Mouse (Mus musculus) liver, embryonic 16.5 days (tissue): ENCODE measurements around the gene Neu2. TPM values are rescaled to one million over a fixed set of nuclear protein-coding genes. Genes with fewer than 3 reads are reported as not detected.

ENCODE experiments used
- ATAC-seq: fragments of 200-750 bp; cut with Nextera tagmentation; 2 replicates; pipeline ENCODE4 v1.8.0; 2017; ENCODE audit warnings: low read depth, mild to moderate bottlenecking, moderate number of reproducible peaks, moderate library complexity
- H3K27ac ChIP-seq: fragments of 300-500 bp; sonication (generic); 2 replicates; pipeline ENCODE4 v1.5.1; 2014; ENCODE audit warnings: mild to moderate bottlenecking, low read length
- H3K27me3 ChIP-seq: fragments of 300-500 bp; sonication (generic); 2 replicates; pipeline ENCODE4 v1.6.1; 2014; ENCODE audit warnings: low read depth, low read length, mixed read lengths; ENCODE audit not compliant: control insufficient read depth, insufficient read depth
- H3K36me3 ChIP-seq: fragments of 300-500 bp; sonication (generic); 2 replicates; pipeline ENCODE4 v1.6.1; 2014; ENCODE audit warnings: mild to moderate bottlenecking; ENCODE audit not compliant: control insufficient read depth, insufficient read depth
- H3K4me1 ChIP-seq: fragments of 300-500 bp; sonication (generic); 2 replicates; pipeline ENCODE4 v1.6.1; 2014; ENCODE audit warnings: low read depth, low read length, mixed read lengths; ENCODE audit not compliant: control insufficient read depth
- H3K4me2 ChIP-seq: fragments of 300-500 bp; sonication (generic); 2 replicates; pipeline ENCODE4 v1.6.1; 2014; ENCODE audit warnings: low read depth, low read length, mixed read lengths
- H3K4me3 ChIP-seq: fragments of 300-500 bp; sonication (generic); 2 replicates; pipeline ENCODE4 v1.5.1; 2014; ENCODE audit warnings: low read depth, mild to moderate bottlenecking, low read length
- H3K9ac ChIP-seq: fragments of 300-500 bp; sonication (generic); 2 replicates; pipeline ENCODE4 v1.6.1; 2014; ENCODE audit warnings: low read depth, low read length
- H3K9me3 ChIP-seq: fragments of 300-500 bp; sonication (generic); replicated peaks from 2 replicates; pipeline ENCODE4 v1.6.1; 2016; ENCODE audit warnings: low read length; ENCODE audit not compliant: control insufficient read depth
- WGBS: fragments of 180-500 bp; shearing (Covaris S2); extraction: QIAGEN DNeasy Blood & Tissue Kit; methylation state at CpG from one replicate; pipeline ENCODE4 v1.1.7; 2014; ENCODE audit not compliant: insufficient replicate concordance; 5-methylcytosine and 5-hydroxymethylcytosine counted together
- polyA plus RNA-seq: library from polyadenylated mRNA; unstranded; fragments of >200 nt; fragmentation: Nextera tagmentation; extraction: Ambion mirVana; gene quantifications from 2 replicates; pipeline ENCODE4 v1.2.1, GENCODE M21; 2015

The Neu2 gene
- polyA plus RNA-seq, 1 experiment from 2014 or later, result 0.65 TPM

GRCm38 (mm10) chr1:87626344-87626743, 116.7 kb downstream of the Neu2 start:
- Histone ChIP-seq H3K9me3 (no peaks in the 10 kb centered on the region), H3K4me2 (peak overlapping the region; percentile 30), H3K4me1 (peaks cover 84% of the 10 kb centered on the region), H3K9ac (peak overlapping the region; percentile 18; the same call in 1 of the 2 replicates), H3K36me3 (no peaks in the 10 kb centered on the region), H3K4me3 (no peak overlapping the region), H3K27ac (peak overlapping the region; percentile 69), H3K27me3 (no peaks in the 10 kb centered on the region)
- 18% methylated on average over 2 of the region's 2 CpGs for WGBS
- peak; percentile 69 for ATAC-seq

GRCm38 (mm10) chr1:87628085-87628484, 118.4 kb downstream of the Neu2 start:
- peak overlapping the region; percentile 4; the same call in 1 of the 2 replicates for H3K4me2 ChIP-seq
- H3K36me3 ChIP-seq, result no peaks in the 10 kb centered on the region
- no peak overlapping the region for H3K9ac ChIP-seq
- ATAC-seq, result peak; percentile 73
- peak overlapping the region; percentile 62 for H3K27ac ChIP-seq
- no peaks in the 10 kb centered on the region for H3K9me3 ChIP-seq
- no peaks in the 10 kb centered on the region for H3K27me3 ChIP-seq
- 15% methylated on average over 2 of the region's 2 CpGs for WGBS
- H3K4me1 ChIP-seq, result peaks cover 86% of the 10 kb centered on the region
- H3K4me3 ChIP-seq, result no peak overlapping the region

GRCm38 (mm10) chr1:87631584-87631983, 121.9 kb downstream of the Neu2 start:
- 27% methylated on average over 10 of the region's 10 CpGs for WGBS
- peak overlapping the region; percentile 33; the same call in 1 of the 2 replicates for H3K27ac ChIP-seq
- no peak overlapping the region for H3K4me3 ChIP-seq
- no peak overlapping the region for H3K9ac ChIP-seq
- H3K4me1 ChIP-seq, result peaks cover 64% of the 10 kb centered on the region
- H3K4me2 ChIP-seq, result no peak overlapping the region
- H3K36me3 ChIP-seq, result no peaks in the 10 kb centered on the region
- no peaks in the 10 kb centered on the region for H3K9me3 ChIP-seq
- ATAC-seq, result 0 out of 2 replicates have a peak, but pooled peaks have one; percentile 18
- no peaks in the 10 kb centered on the region for H3K27me3 ChIP-seq

- no peaks in the 10 kb centered on the region for H3K36me3 ChIP-seq
- H3K27me3 ChIP-seq, result no peaks in the 10 kb centered on the region
- H3K4me1 ChIP-seq, result peaks cover 64% of the 10 kb centered on the region
- H3K4me3 ChIP-seq, result no peak overlapping the region
- WGBS, result 17% methylated on average over 6 of the region's 6 CpGs
- peak overlapping the region; percentile 30 for H3K9ac ChIP-seq
- H3K4me2 ChIP-seq, result peak overlapping the region; percentile 45
- no peaks in the 10 kb centered on the region for H3K9me3 ChIP-seq
- peak; percentile 14 for ATAC-seq
- peak overlapping the region; percentile 72 for H3K27ac ChIP-seq
Measured at GRCm38 (mm10) chr1:87632163-87632562, 122.5 kb downstream of the Neu2 start.

GRCm38 (mm10) chr1:87636716-87637117, 127.0 kb downstream of the Neu2 start:
- peak; percentile 17; the same call in 1 of the 2 replicates for ATAC-seq
- 44% methylated on average over 12 of the region's 12 CpGs for WGBS
- peaks cover 54% of the 10 kb centered on the region for H3K4me1 ChIP-seq
- H3K4me2 ChIP-seq, result peak overlapping the region; percentile 67
- H3K9ac ChIP-seq, result peak overlapping the region; percentile 69
- H3K4me3 ChIP-seq, result peak overlapping the region; percentile 41; the same call in 1 of the 2 replicates
- H3K9me3 ChIP-seq, result no peaks in the 10 kb centered on the region
- H3K36me3 ChIP-seq, result no peaks in the 10 kb centered on the region
- H3K27ac ChIP-seq, result peak overlapping the region; percentile 97
- H3K27me3 ChIP-seq, result no peaks in the 10 kb centered on the region

- Histone ChIP-seq H3K27me3 (no peaks in the 10 kb centered on the region), H3K4me2 (peak overlapping the region; percentile 67), H3K27ac (peak overlapping the region; percentile 97), H3K9ac (peak overlapping the region; percentile 69), H3K4me1 (peaks cover 49% of the 10 kb centered on the region), H3K36me3 (no peaks in the 10 kb centered on the region), H3K9me3 (no peaks in the 10 kb centered on the region), H3K4me3 (peak overlapping the region; percentile 41)
- ATAC-seq, result peak; percentile 98
- 21% methylated on average over 4 of the region's 4 CpGs for WGBS
Measured at GRCm38 (mm10) chr1:87637121-87637877, 127.6 kb downstream of the Neu2 start.

- Histone ChIP-seq H3K36me3 (no peaks in the 10 kb centered on the region), H3K4me3 (no peak overlapping the region), H3K9ac (peak overlapping the region; percentile 44), H3K27ac (peak overlapping the region; percentile 97), H3K27me3 (no peaks in the 10 kb centered on the region), H3K9me3 (no peaks in the 10 kb centered on the region), H3K4me2 (peak overlapping the region; percentile 67), H3K4me1 (peaks cover 43% of the 10 kb centered on the region)
- peak; percentile 80 for ATAC-seq
- WGBS, result 46% methylated on average over 4 of the region's 4 CpGs
Measured at GRCm38 (mm10) chr1:87637878-87638600, 128.3 kb downstream of the Neu2 start.

- H3K4me3 ChIP-seq, result no peak overlapping the region
- H3K4me1 ChIP-seq, result peaks cover 43% of the 10 kb centered on the region
- no peak overlapping the region for H3K9ac ChIP-seq
- no peaks in the 10 kb centered on the region for H3K9me3 ChIP-seq
- WGBS, result 59% methylated on average over 8 of the region's 8 CpGs
- no peak overlapping the region for H3K4me2 ChIP-seq
- ATAC-seq, result no peak
- peak overlapping the region; percentile 38 for H3K27ac ChIP-seq
- H3K27me3 ChIP-seq, result no peaks in the 10 kb centered on the region
- H3K36me3 ChIP-seq, result no peaks in the 10 kb centered on the region
Measured at GRCm38 (mm10) chr1:87639724-87640123, 130.0 kb downstream of the Neu2 start.
